8 mouse cellular contexts compared by ENCODE assay signal in the genomic region with DNA sequence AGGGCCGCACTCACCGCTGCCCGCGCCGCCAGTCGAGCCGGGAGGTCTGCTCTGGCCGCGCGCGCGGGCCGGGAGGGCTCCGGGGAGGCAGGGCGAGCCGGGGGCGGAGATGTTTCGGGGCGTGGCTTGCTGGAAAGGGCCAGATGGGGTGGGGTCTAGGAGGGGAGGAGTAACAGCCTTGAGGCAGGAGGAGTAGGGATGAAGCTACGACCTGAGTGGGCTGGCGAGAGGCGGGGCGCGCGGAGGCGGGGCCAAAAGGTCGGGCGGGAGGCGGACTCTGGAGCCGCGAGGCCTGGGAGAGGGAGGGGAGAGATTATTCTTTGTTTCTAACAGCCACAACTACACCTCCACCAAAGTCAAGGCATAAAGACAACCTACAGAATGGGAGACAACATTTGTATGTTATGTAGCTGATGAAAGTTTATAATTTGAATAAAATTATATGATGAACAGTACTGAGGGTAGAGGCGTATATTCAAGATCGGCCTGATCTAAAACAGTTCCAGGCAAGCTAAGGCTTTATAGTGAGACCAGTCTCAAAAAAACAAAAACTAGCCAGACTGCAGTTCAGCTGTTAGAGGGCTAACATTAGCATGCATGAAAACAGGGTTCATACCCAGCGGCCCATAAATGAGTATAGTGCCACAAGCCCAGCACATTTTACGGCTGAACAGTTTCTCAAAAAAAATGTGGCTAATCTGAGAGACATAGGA.
DNase-seq lines count a peak whose midpoint lies in the region; ATAC-seq lines count a peak whose summit lies in the region.

No protein-coding gene starts in this region.

- peaks cover 6% of the 10 kb centered on the region; the same call in 1 of the 2 replicates for H3K4me1 ChIP-seq in hindbrain, embryonic 13.5 days (replicated peaks)

- peak; percentile 96 for DNase-seq in R1 (ENCODE audit: low read depth, low spot score)
- peak; percentile 83 to 84 for DNase-seq in cerebellum, postnatal 14 days
- DNase-seq in frontal cortex, postnatal 14 days (ENCODE audit: low spot score in 2 of 2), result peak; percentile 60 to 69
- DNase-seq in layer of hippocampus, postnatal 25 days (ENCODE audit: extremely low spot score in 1 of 2, low spot score in 1 of 2), result peak; percentile 45 to 65
- peak; percentile 97 for DNase-seq in lung, postnatal 36 days
- DNase-seq in retina, embryonic 14.5 days (ENCODE audit: low spot score), result peak; percentile 92
- peak; percentile 91 for DNase-seq in thymus, postnatal 36 days

- peak overlapping the region; percentile 72 for H3K9ac ChIP-seq in hindbrain, embryonic 13.5 days

- H3K36me3 ChIP-seq in hindbrain, embryonic 13.5 days, result peaks cover 3% of the 10 kb centered on the region; the same call in 1 of the 2 replicates

- ATAC-seq in hindbrain, embryonic 13.5 days (ENCODE audit: low FRiP score), result peak; percentile 93

- peaks cover 13% of the 10 kb centered on the region for H3K9me3 ChIP-seq in hindbrain, embryonic 13.5 days

- H3K27ac ChIP-seq in hindbrain, embryonic 13.5 days, result peak overlapping the region; percentile 69

- H3K4me3 ChIP-seq in hindbrain, embryonic 13.5 days, result peak overlapping the region; percentile 65

- 7% methylated on average over 35 of the region's 35 CpGs for WGBS in hindbrain, embryonic 13.5 days

- H3K27me3 ChIP-seq in hindbrain, embryonic 13.5 days, result no peaks in the 10 kb centered on the region

- H3K4me2 ChIP-seq in hindbrain, embryonic 13.5 days, result peak overlapping the region; percentile 94

Comparison
In these comparisons a context has a peak if more than half of its experiments do, and no peak if none do; other contexts are left out.
1. Peak in every context shown above with its lines: DNase-seq, ATAC-seq, H3K4me3 ChIP-seq and H3K27ac ChIP-seq.